Mouse (Mus musculus) frontal cortex, postnatal 36 days (tissue): ENCODE measurements around the gene Il17c.

Source experiments
- DNase-seq, 2 experiments: peaks; one replicate each; pipeline ENCODE4 v3.0.0; 2022; ENCODE audit warnings: low spot score in 2 of 2

Il17c gene

GRCm38 (mm10) chr8:122430646-122431045, 8.8 kb downstream of the Il17c start:
- no peak for DNase-seq

- no peak for DNase-seq
Measured at GRCm38 (mm10) chr8:122431694-122432442, 10.0 kb downstream of the Il17c start.

- DNase-seq, result no peak
Measured at GRCm38 (mm10) chr8:122432443-122433268, 10.8 kb downstream of the Il17c start, which contains the start of gene Cyba. Cyba (minus strand) TSS chr8:122432930.

GRCm38 (mm10) chr8:122433269-122433905, 11.6 kb downstream of the Il17c start:
- no peak for DNase-seq

GRCm38 (mm10) chr8:122435375-122435774, 13.6 kb downstream of the Il17c start:
- no peak for DNase-seq

- no peak for DNase-seq
Measured at GRCm38 (mm10) chr8:122436146-122436545, 14.3 kb downstream of the Il17c start.

GRCm38 (mm10) chr8:122436586-122437125, 14.8 kb downstream of the Il17c start:
- DNase-seq, result no peak

GRCm38 (mm10) chr8:122437708-122438331, 16.0 kb downstream of the Il17c start:
- DNase-seq, result no peak

GRCm38 (mm10) chr8:122439336-122439735, 17.5 kb downstream of the Il17c start:
- DNase-seq, result no peak

GRCm38 (mm10) chr8:122441326-122441725, 19.5 kb downstream of the Il17c start:
- DNase-seq, result no peak

- no peak for DNase-seq
Measured at GRCm38 (mm10) chr8:122442356-122442755, 20.5 kb downstream of the Il17c start.

GRCm38 (mm10) chr8:122442781-122443180, 21.0 kb downstream of the Il17c start:
- no peak for DNase-seq

- peak; percentile 98 to 99 for DNase-seq
Measured at GRCm38 (mm10) chr8:122443262-122444006, 21.6 kb downstream of the Il17c start, which contains the start of gene Mvd. Mvd (minus strand) TSS chr8:122443422.

- peak; percentile 82 to 84 for DNase-seq
Measured at GRCm38 (mm10) chr8:122444058-122444748, 22.4 kb downstream of the Il17c start.

GRCm38 (mm10) chr8:122445203-122445602, 23.4 kb downstream of the Il17c start:
- DNase-seq, result no peak

GRCm38 (mm10) chr8:122451161-122451703, 29.4 kb downstream of the Il17c start:
- no peak for DNase-seq

- DNase-seq, result no peak
Measured at GRCm38 (mm10) chr8:122452154-122452553, 30.3 kb downstream of the Il17c start.

- no peak for DNase-seq
Measured at GRCm38 (mm10) chr8:122454409-122454808, 32.6 kb downstream of the Il17c start.

GRCm38 (mm10) chr8:122457171-122457570, 35.4 kb downstream of the Il17c start:
- DNase-seq, result no peak
